Mouse (Mus musculus) c-Kit-positive CD71-negative TER-119-negative erythroid progenitor cells, embryonic 14.5 days (primary cell): ENCODE results near the gene Olfr178.

Source experiments
- DNase-seq: peaks from one replicate; pipeline ENCODE4 v3.0.0-alpha.2; 2013; ENCODE audit warnings: low read depth

Gene Olfr178

DNA sequence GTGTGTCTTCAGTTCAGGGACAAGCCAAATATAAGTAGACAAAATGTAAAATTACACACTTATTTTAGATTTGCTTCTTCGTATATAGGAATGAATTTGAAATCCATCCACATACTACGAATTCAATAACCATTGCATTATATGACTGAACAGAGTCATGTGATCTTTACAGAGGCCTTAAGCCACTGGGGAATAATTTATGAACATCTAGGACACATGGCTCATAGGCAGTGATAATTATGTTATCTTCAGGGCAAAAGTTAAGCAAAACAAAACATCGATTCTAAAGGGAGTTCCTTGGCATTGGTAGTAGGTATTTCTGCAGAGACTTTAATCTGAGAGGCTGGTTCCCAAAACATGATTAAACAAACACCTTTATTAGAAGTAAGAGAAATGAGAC lies at the start of gene Olfr178:
TSS of gene Olfr178 (minus strand) at position 101 of the 400 bp plus-strand sequence.
- no peak for DNase-seq

DNA sequence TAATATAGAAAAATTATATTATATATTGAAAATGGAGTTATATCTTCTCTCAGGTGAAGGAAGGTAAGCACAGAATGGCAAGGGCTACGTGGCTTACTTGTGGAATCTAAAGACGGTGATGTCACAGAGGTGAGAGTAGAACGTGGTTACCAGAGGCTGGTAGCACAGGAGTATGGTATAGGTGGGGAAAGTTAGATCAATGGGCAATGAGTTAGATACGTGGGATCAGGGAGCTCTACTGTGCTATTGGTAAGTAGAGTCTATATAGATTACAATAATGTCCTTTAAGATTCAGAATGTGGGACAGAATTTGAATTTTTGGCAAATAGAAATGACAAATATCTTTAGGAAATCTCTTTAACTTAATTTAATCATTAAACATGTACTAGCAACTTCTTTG lies 37.4 kb upstream of the Olfr178 start, which contains the start of gene Olfr180:
TSS of gene Olfr180 (minus strand) at position 101 of the 400 bp plus-strand sequence.
- DNase-seq: no peak

DNA sequence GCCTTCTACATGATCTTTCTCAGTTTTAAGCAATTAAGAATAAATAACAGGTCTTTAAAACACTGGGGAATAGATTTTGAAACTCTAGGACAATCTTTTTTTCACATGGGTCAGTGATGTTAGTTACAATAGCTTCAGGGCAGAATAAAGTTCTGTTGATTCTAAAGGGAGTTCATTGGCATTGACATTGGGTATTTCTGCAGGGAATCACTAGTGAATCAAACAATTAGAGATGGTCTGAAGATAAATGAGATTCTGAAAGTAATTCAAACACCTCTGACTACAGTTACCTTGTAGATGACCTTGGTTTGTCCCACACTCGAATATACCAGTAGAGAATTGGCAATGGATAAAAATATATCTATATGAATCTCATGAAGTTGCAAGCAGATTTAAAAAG lies 36.8 kb upstream of the Olfr178 start, which contains the start of gene Olfr181:
TSS of gene Olfr181 (minus strand) at position 101 of the 400 bp plus-strand sequence.
- no peak for DNase-seq

DNA sequence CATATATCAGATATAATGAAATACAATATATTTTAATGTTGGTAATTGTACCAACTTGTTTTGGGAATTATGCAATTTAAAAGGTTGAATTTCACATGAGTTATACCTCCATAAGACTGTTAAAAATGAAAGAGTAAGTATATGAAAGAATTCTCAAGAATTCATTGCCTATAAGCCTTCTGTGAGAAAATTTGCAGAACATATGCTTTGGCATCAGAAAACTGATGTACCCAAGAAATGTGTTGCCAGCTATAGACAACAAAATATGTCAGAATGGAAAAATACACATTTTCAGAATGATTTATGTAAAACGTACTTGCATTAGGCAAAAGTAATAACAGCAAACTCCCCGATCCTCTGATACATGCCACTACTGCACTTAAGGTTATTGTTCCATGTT lies 7.4 kb downstream of the Olfr178 start:
- DNase-seq: no peak

DNA sequence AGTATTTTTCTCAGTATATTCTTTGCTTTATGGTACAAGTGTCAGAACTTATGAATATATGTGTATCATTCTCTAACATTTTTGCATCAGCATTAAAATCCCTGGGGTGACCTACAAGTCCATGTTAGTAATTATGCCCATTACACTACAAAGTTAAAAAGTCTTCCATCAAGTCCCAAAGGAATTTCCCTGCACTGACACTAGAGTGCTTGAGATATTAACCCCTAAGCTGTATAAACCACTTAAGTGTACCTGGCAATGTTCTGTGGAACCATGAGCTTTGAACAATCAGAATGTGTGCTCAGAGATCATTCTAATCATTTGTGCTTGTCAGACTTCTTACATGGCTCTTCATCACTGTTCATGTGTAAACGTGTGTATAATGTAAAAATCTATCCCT lies 17.2 kb downstream of the Olfr178 start, which contains the start of gene Olfr177:
TSS of gene Olfr177 (minus strand) at position 101 of the 400 bp plus-strand sequence.
- no peak for DNase-seq

DNA sequence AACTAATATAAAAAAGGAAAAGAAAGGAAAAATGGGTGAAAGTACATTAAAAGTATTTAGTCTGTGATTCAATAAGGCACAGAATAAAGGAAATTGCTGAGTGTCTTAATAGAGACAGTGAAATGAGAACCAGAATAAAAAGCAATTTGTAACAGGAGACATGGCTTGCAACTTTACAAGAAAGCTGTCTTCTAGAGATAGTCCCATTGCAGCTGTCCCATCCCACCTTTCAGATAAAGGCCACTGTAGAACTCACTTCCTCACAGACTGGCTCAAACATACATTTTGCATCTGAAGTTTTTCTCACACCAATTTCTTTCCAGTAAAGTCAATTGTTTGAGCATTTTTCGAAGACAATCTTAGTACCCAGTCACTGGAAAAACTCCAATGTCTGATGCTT lies 30.4 kb downstream of the Olfr178 start:
- DNase-seq: no peak

DNA sequence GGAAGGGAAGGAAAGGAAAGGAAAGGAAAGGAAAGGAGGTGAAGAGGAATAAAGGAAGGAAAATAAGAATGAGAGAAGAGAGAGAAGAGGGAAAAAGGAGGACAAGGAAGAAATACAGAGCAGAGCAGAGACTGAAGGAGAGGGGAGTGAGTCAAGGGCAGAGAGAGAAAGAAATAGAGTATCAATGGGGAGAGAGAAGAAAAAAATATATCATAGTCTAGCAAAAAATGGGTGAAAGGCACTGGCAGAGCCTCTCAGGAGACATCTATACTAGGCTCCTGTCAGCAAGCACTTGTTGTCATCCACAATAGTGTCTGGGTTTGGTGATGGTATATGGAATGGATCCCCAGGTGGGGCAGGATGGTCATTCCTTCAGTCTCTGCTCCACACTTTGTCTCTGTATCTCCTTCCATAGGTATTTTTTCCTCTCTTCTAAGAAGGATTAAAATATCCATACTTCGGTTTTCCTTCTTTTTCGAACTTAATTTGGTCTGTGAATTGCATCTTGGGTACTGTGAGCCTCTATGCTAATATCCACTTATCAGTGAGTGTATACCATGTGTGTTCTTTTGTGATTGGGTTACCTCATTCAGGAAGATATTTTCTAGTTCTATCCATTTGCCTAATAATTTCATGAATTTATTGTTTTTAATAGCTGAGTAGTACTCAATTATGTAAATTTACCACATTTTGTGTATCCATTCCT lies 31.7 kb downstream of the Olfr178 start:
- no peak for DNase-seq
